7 mouse cellular contexts compared by ENCODE assay signal in the genomic region with DNA sequence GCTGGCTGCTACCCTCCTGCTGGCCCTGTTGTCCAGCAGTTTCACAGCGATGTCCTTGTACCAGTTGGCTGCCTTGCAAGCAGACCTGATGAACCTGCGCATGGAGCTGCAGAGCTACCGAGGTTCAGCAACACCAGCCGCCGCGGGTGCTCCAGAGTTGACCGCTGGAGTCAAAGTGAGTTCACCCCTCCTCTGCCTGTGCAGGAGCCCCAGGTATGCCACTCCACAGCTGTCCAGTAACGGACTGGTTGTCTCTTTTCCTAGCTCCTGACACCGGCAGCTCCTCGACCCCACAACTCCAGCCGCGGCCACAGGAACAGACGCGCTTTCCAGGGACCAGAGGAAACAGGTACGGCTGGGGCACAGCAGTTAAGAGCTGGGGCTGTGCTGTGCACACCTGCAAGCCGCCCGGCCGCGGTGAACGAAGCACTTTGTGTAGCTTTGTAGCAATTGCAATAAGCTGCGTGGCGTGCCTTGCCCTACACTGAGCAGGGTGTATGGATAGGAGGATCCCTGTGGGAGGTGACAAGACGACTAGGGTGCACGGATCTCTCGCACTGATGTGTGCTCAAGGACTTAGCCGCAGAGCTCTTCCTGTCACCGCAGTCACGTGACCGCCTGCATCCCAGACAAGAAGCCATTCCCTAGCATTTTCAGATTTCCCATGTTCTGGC. TPM values are rescaled to one million over a fixed set of nuclear protein-coding genes. Genes with fewer than 3 reads are reported as not detected.
A peak's percentile ranks its signal among the peaks of the same experiment; 100 is the strongest.
DNase-seq lines count a peak whose midpoint lies in the region; ATAC-seq lines count a peak whose summit lies in the region.

No protein-coding gene starts in this region.

- H3K27ac ChIP-seq in embryonic facial prominence, embryonic 14.5 days (replicated peaks; ENCODE audit: low read depth, low read length): no peak overlapping the region
- no peak overlapping the region for H3K27ac ChIP-seq in hindbrain, embryonic 12.5 days
- no peak overlapping the region for H3K27ac ChIP-seq in stomach, embryonic 15.5 days

- H3K36me3 ChIP-seq in embryonic facial prominence, embryonic 14.5 days (ENCODE audit: control insufficient read depth, insufficient read depth, low read length): no peaks in the 10 kb centered on the region
- H3K36me3 ChIP-seq in hindbrain, embryonic 12.5 days: no peaks in the 10 kb centered on the region
- H3K36me3 ChIP-seq in stomach, embryonic 15.5 days: no peaks in the 10 kb centered on the region

- H3K4me1 ChIP-seq in embryonic facial prominence, embryonic 14.5 days (ENCODE audit: control insufficient read depth, insufficient read depth, low read length): 0 out of 2 replicates have a peak, but pooled peaks cover 6% of the 10 kb centered on the region
- H3K4me1 ChIP-seq in hindbrain, embryonic 12.5 days: peaks cover 7% of the 10 kb centered on the region
- 0 out of 2 replicates have a peak, but pooled peaks cover 2% of the 10 kb centered on the region for H3K4me1 ChIP-seq in stomach, embryonic 15.5 days

- DNase-seq in Muller cell, postnatal 12 days (ENCODE audit: inconsistent ontology term): peak; percentile 22
- peak; percentile 53 to 59 for DNase-seq in adrenal gland, postnatal 36 days
- DNase-seq in embryonic facial prominence, embryonic 14.5 days (ENCODE audit: low spot score): peak; percentile 73
- peak; percentile 45 to 59 for DNase-seq in left cerebral cortex, adult 18-20 months (ENCODE audit: low spot score in 2 of 2)

- peaks cover 5% of the 10 kb centered on the region for H3K27me3 ChIP-seq in embryonic facial prominence, embryonic 14.5 days (replicated peaks; ENCODE audit: control insufficient read depth, insufficient read depth, low read length)
- H3K27me3 ChIP-seq in hindbrain, embryonic 12.5 days: peaks cover 15% of the 10 kb centered on the region; the same call in 1 of the 2 replicates
- H3K27me3 ChIP-seq in stomach, embryonic 15.5 days (replicated peaks): no peaks in the 10 kb centered on the region

- H3K4me2 ChIP-seq in embryonic facial prominence, embryonic 14.5 days (ENCODE audit: low read depth, low read length): peak overlapping the region; percentile 66
- peak overlapping the region; percentile 77 for H3K4me2 ChIP-seq in hindbrain, embryonic 12.5 days (replicated peaks)
- peak overlapping the region; percentile 73 for H3K4me2 ChIP-seq in stomach, embryonic 15.5 days

- peak; percentile 70; the same call in 1 of the 2 replicates for ATAC-seq in embryonic facial prominence, embryonic 14.5 days (ENCODE audit: low read depth)
- ATAC-seq in hindbrain, embryonic 12.5 days (ENCODE audit: low FRiP score): peak; percentile 74
- ATAC-seq in megakaryocyte progenitor cell, adult 5-6 weeks (replicated peaks; ENCODE audit: poor library complexity): peak; percentile 53
- ATAC-seq in stomach, embryonic 15.5 days (ENCODE audit: insufficient read depth, low FRiP score, low read depth): no peak

- H3K4me3 ChIP-seq in embryonic facial prominence, embryonic 14.5 days (ENCODE audit: low read depth, low read length): peak overlapping the region; percentile 36
- peak overlapping the region; percentile 44 for H3K4me3 ChIP-seq in hindbrain, embryonic 12.5 days
- H3K4me3 ChIP-seq in stomach, embryonic 15.5 days (replicated peaks): peak overlapping the region; percentile 38

- no peaks in the 10 kb centered on the region for H3K9me3 ChIP-seq in embryonic facial prominence, embryonic 14.5 days (ENCODE audit: control insufficient read depth, low read length)
- no peaks in the 10 kb centered on the region for H3K9me3 ChIP-seq in hindbrain, embryonic 12.5 days (replicated peaks)
- no peaks in the 10 kb centered on the region for H3K9me3 ChIP-seq in stomach, embryonic 15.5 days

- WGBS in embryonic facial prominence, embryonic 14.5 days: 5% methylated on average over 23 of the region's 29 CpGs
- WGBS in hindbrain, embryonic 12.5 days: 5% methylated on average over 29 of the region's 29 CpGs
- 3% methylated on average over 29 of the region's 29 CpGs for WGBS in stomach, embryonic 15.5 days

- H3K9ac ChIP-seq in embryonic facial prominence, embryonic 14.5 days (ENCODE audit: low read depth, low read length): peak overlapping the region; percentile 45; the same call in 1 of the 2 replicates
- H3K9ac ChIP-seq in hindbrain, embryonic 12.5 days: peak overlapping the region; percentile 51; the same call in 1 of the 2 replicates
- no peak overlapping the region for H3K9ac ChIP-seq in stomach, embryonic 15.5 days

RNA-seq across cellular contexts. Expression of gene Tnfsf13b, which starts 0.9 kb away (rescaled TPM):
- total RNA-seq in adrenal gland, postnatal 36 days (2021): 1 to 10 TPM; 3.4 to 6.0 TPM
- 0.15 and 0.38 TPM in 2 replicates for polyA plus RNA-seq in embryonic facial prominence, embryonic 14.5 days (2014; fragmentation: Nextera tagmentation; extraction: Ambion mirVana)
- polyA plus RNA-seq in hindbrain, embryonic 12.5 days (2016; fragmentation: Nextera tagmentation; extraction: Ambion mirVana): 0.08 and 0.09 TPM in 2 replicates
- total RNA-seq in left cerebral cortex, adult 18-20 months (2021): 1 to 10 TPM; 2.8 to 3.7 TPM
- total RNA-seq in megakaryocyte progenitor cell, adult 5-6 weeks (2015): 4.0 and 6.3 TPM in 2 replicates
- total RNA-seq in megakaryocyte progenitor cell, adult 5-6 weeks (2017): 0.25 and 1.9 TPM in 2 replicates
- 0.52 and 0.94 TPM in 2 replicates for polyA plus RNA-seq in stomach, embryonic 15.5 days (2015; fragmentation: Nextera tagmentation; extraction: Ambion mirVana)

RNA-seq across cellular contexts. Expression of gene Abhd13, which starts 29.6 kb away (rescaled TPM):
- total RNA-seq in adrenal gland, postnatal 36 days (2021): 10 to 100 TPM; 22.8 to 25.1 TPM
- polyA plus RNA-seq in embryonic facial prominence, embryonic 14.5 days (2014; fragmentation: Nextera tagmentation; extraction: Ambion mirVana): 19.5 and 22.2 TPM in 2 replicates
- polyA plus RNA-seq in hindbrain, embryonic 12.5 days (2016; fragmentation: Nextera tagmentation; extraction: Ambion mirVana): 19.2 and 21.3 TPM in 2 replicates
- total RNA-seq in left cerebral cortex, adult 18-20 months (2021): 10 to 100 TPM; 25.7 to 27.0 TPM
- total RNA-seq in megakaryocyte progenitor cell, adult 5-6 weeks (2015): 12.4 and 12.9 TPM in 2 replicates
- total RNA-seq in megakaryocyte progenitor cell, adult 5-6 weeks (2017): 13.2 and 15.5 TPM in 2 replicates
- polyA plus RNA-seq in stomach, embryonic 15.5 days (2015; fragmentation: Nextera tagmentation; extraction: Ambion mirVana): 16.6 and 18.6 TPM in 2 replicates

RNA-seq across cellular contexts. Expression of gene Lig4, which starts 29.6 kb away (rescaled TPM):
- total RNA-seq in adrenal gland, postnatal 36 days (2021): 1 to 10 TPM; 8.3 to 9.7 TPM
- polyA plus RNA-seq in embryonic facial prominence, embryonic 14.5 days (2014; fragmentation: Nextera tagmentation; extraction: Ambion mirVana): 4.6 and 5.5 TPM in 2 replicates
- polyA plus RNA-seq in hindbrain, embryonic 12.5 days (2016; fragmentation: Nextera tagmentation; extraction: Ambion mirVana): 9.7 and 11.3 TPM in 2 replicates
- total RNA-seq in left cerebral cortex, adult 18-20 months (2021): 10 to 100 TPM; 11.6 to 11.9 TPM
- total RNA-seq in megakaryocyte progenitor cell, adult 5-6 weeks (2015): 1.7 and 1.9 TPM in 2 replicates
- 0.71 and 2.2 TPM in 2 replicates for total RNA-seq in megakaryocyte progenitor cell, adult 5-6 weeks (2017)
- 4.6 and 4.8 TPM in 2 replicates for polyA plus RNA-seq in stomach, embryonic 15.5 days (2015; fragmentation: Nextera tagmentation; extraction: Ambion mirVana)

Comparison
In these comparisons a context has a peak if more than half of its experiments do, and no peak if none do; other contexts are left out.
1. DNase-seq: peak in every context shown above with its lines; median percentile 73 in embryonic facial prominence, embryonic 14.5 days; 56 in adrenal gland, postnatal 36 days; 52 in left cerebral cortex, adult 18-20 months; 22 in Muller cell, postnatal 12 days.